Mouse (Mus musculus) small intestine, adult 2 months (tissue): ENCODE results near the gene Gabrg2. TPM values are rescaled to one million over a fixed set of nuclear protein-coding genes. Genes with fewer than 3 reads are reported as not detected.

Experiments
- H3K27ac ChIP-seq: fragments of 200-500 bp; 2 replicates; pipeline ENCODE4 v1.5.1; 2012; ENCODE audit warnings: low read depth, low read length, control low read depth, inconsistent platforms; ENCODE audit not compliant: insufficient read depth
- H3K27me3 ChIP-seq: fragments of 200-500 bp; 2 replicates; pipeline ENCODE4 v1.6.1; 2012; ENCODE audit warnings: mild to moderate bottlenecking, moderate library complexity, low read length, inconsistent platforms; ENCODE audit not compliant: control insufficient read depth, insufficient read depth
- H3K36me3 ChIP-seq: fragments of 200-500 bp; 2 replicates; pipeline ENCODE4 v1.6.1; 2012; ENCODE audit warnings: mild to moderate bottlenecking, low read length, control low read depth, inconsistent platforms; ENCODE audit not compliant: control insufficient read depth, insufficient read depth
- H3K4me1 ChIP-seq: fragments of 200-500 bp; 2 replicates; pipeline ENCODE4 v1.6.1; 2012; ENCODE audit warnings: low read length, inconsistent platforms, mixed read lengths; ENCODE audit not compliant: control insufficient read depth, insufficient read depth, insufficient read length
- H3K4me3 ChIP-seq: fragments of 200-500 bp; 2 replicates; pipeline ENCODE4 v1.5.1; 2012; ENCODE audit warnings: low read depth, mild to moderate bottlenecking, control low read depth, inconsistent platforms, low read length, moderate library complexity
- CTCF ChIP-seq: fragments of 200-500 bp; IDR thresholded peaks from 2 replicates; pipeline ENCODE4 v1.5.1; 2012; ENCODE audit warnings: low read depth, mild to moderate bottlenecking, control low read depth, inconsistent platforms, low read length, moderate library complexity, mixed read lengths; ENCODE audit not compliant: insufficient replicate concordance, insufficient read length; ENCODE audit errors: extremely low read depth
- POLR2A ChIP-seq: fragments of 200-500 bp; IDR thresholded peaks from 2 replicates; pipeline ENCODE4 v1.6.1; 2012; ENCODE audit warnings: low read depth, mild to moderate bottlenecking, control low read depth, inconsistent platforms, low read length, moderate library complexity
- WGBS: fragments of 180-500 bp; shearing (Covaris S2); methylation state at CpG from one replicate; pipeline ENCODE4 v1.1.7; 2018; 5-methylcytosine and 5-hydroxymethylcytosine counted together
- polyA plus RNA-seq: library from polyadenylated mRNA; depleted of rRNA; stranded (reverse); fragments of >200 nt; gene quantifications from 2 replicates; pipeline ENCODE4 v1.2.3, GENCODE M21; 2012; rRNA removed

The Gabrg2 gene
- not detected in 2 replicates for polyA plus RNA-seq

DNA sequence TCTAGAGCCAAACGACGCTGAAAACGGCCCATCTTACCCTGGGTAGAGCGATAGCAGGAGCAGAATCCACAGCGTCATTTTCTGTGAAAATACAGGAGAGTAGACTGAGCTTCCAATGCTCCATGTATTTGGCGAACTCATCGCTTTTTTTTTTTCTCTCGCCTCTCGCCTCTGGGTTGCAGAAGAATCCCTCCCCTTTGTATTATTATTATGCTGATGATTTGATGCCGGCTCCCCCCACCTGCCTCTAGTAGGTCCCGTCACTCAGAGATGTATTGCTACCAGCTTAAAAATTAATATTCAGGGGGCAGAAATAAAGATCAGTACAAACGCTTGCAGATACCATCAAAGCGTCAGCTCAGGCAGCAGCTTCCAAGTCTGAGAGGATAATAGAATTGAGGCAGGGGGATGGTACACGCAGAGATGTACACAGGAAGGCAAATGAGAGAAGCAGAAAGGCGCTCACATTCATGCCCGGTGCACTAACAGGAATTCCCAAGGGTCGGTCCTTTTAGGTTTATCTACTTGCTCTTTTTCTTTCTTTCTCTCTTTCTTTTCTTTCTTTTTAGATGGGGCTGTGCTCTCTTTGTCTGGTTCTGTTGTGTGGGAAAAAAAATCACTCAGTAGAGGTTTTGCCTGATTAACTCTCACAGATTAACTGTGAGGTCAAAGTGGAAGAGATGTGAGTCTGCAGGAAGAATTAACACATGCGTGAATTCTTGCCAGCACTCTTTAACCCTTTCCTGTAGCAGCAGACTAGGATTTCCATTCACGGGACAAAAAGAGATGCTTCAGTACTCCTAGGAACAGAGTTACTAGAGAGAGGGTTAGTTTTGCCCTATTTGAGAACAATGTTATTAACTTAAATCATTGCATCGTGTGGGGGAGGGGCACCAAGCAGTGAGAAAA, at the start of gene Gabrg2:
Gabrg2 (minus strand) TSS at position 668 of the 909 bp plus-strand sequence.
- no peaks in the 10 kb centered on the region for H3K4me1 ChIP-seq
- 18% methylated on average over 20 of the region's 20 CpGs for WGBS
- TF ChIP-seq CTCF = no peak
- TF ChIP-seq POLR2A = no peak
- no peaks in the 10 kb centered on the region for H3K27me3 ChIP-seq
- H3K36me3 ChIP-seq = no peaks in the 10 kb centered on the region
- no peak within 1 kb of the TSS for H3K4me3 ChIP-seq
- H3K27ac ChIP-seq = no peak within 1 kb of the TSS

DNA sequence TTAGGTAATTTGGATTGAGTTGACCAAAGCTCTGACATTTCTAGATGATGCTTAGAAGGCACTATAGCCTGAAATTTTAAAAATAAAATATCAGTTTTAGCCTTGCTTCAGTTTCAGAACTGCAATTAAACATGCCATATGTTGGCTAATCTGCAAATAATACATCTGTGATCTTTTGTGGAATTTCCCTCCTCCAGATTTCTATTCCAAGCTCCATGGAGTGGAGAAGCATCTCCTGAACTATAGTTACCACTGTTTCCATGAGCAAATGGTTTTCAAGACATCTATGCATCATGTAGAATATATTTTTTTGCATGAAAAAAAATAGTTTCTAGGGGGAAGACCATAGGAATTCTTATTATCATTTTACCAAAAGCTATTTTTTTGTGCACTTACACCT, 47.5 kb upstream of the Gabrg2 start:
- Histone ChIP-seq H3K27ac (no peak overlapping the region), H3K27me3 (no peaks in the 10 kb centered on the region), H3K4me3 (no peak overlapping the region), H3K4me1 (no peaks in the 10 kb centered on the region), H3K36me3 (no peaks in the 10 kb centered on the region)
- TF ChIP-seq CTCF (no peak), POLR2A (no peak)

GRCm38 (mm10) chr11:41999468-41999881, 1.2 kb downstream of the Gabrg2 start:
- H3K4me1 ChIP-seq = no peaks in the 10 kb centered on the region
- 3% methylated on average over 7 of the region's 7 CpGs for WGBS
- no peak overlapping the region for H3K4me3 ChIP-seq
- TF ChIP-seq CTCF (no peak), POLR2A (no peak)
- no peaks in the 10 kb centered on the region for H3K36me3 ChIP-seq
- no peak overlapping the region for H3K27ac ChIP-seq
- no peaks in the 10 kb centered on the region for H3K27me3 ChIP-seq

- Histone ChIP-seq H3K4me1 (no peaks in the 10 kb centered on the region), H3K36me3 (no peaks in the 10 kb centered on the region), H3K4me3 (no peak overlapping the region), H3K27me3 (no peaks in the 10 kb centered on the region), H3K27ac (no peak overlapping the region)
- TF ChIP-seq CTCF (no peak), POLR2A (no peak)
- 69% methylated on average over 6 of the region's 6 CpGs for WGBS
Observed at GRCm38 (mm10) chr11:41980152-41980551, 20.5 kb downstream of the Gabrg2 start.

GRCm38 (mm10) chr11:41968595-41968994, 32.1 kb downstream of the Gabrg2 start:
- no peak for TF ChIP-seq POLR2A
- TF ChIP-seq CTCF = no peak
- H3K36me3 ChIP-seq = no peaks in the 10 kb centered on the region
- H3K27me3 ChIP-seq = no peaks in the 10 kb centered on the region
- no peak overlapping the region for H3K4me3 ChIP-seq
- H3K4me1 ChIP-seq = no peaks in the 10 kb centered on the region
- no peak overlapping the region for H3K27ac ChIP-seq

DNA sequence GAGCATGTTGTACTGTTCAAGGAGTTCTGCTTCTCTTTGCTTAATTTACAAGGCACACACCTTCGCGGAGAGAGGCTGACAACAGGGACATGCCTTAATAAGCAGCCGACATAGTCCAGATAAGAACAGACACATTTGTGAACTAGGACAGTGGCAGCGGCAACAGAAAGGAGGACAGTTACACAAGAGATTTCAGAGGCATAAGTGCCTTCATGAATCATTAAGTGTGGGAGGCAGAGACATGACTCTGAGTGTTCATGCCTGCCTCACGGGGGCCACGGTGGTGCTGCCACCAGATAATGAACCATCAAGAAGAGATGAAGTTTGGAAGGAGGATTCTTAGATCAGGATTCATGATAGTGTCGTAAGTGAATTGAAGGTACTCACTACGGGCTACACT, 38.0 kb downstream of the Gabrg2 start:
- Histone ChIP-seq H3K4me3 (no peak overlapping the region), H3K27me3 (no peaks in the 10 kb centered on the region), H3K4me1 (no peaks in the 10 kb centered on the region), H3K36me3 (no peaks in the 10 kb centered on the region), H3K27ac (no peak overlapping the region)
- 84% methylated on average over 8 of the region's 8 CpGs for WGBS
- TF ChIP-seq CTCF = no peak
- no peak for TF ChIP-seq POLR2A

GRCm38 (mm10) chr11:41953550-41953949, 47.1 kb downstream of the Gabrg2 start:
- Histone ChIP-seq H3K4me3 (no peak overlapping the region), H3K27me3 (no peaks in the 10 kb centered on the region), H3K4me1 (no peaks in the 10 kb centered on the region), H3K36me3 (no peaks in the 10 kb centered on the region), H3K27ac (no peak overlapping the region)
- TF ChIP-seq POLR2A (no peak), CTCF (no peak)
- 83% methylated on average over 2 of the region's 2 CpGs for WGBS
